Mouse (Mus musculus) erythroblast, embryonic 14.5 days (primary cell): ENCODE data around the gene Tead1.

Experiments
- GATA1 ChIP-seq: IDR thresholded peaks from 2 replicates; pipeline ENCODE4 v1.6.1; 2012; ENCODE audit warnings: low read length, inconsistent platforms, mixed read lengths
- TAL1 ChIP-seq: IDR thresholded peaks from 3 replicates; pipeline ENCODE4 v1.6.1; 2012; ENCODE audit warnings: low read length, inconsistent platforms, mixed read lengths

GRCm38 (mm10) chr7:112859887-112860286 is 180.8 kb downstream of the Tead1 start:
- TF ChIP-seq GATA1 = no peak
- TF ChIP-seq TAL1 = no peak
